Mouse (Mus musculus) hindbrain, embryonic 11.5 days (tissue): Measurements from ENCODE around the gene D030056L22Rik. TPM values are rescaled to one million over a fixed set of nuclear protein-coding genes. Genes with fewer than 3 reads are reported as not detected.
"Not testable (repeated sequence)": the region's sequence is repeated elsewhere in the genome, so short reads cannot be mapped to it uniquely, and the experiment has no call there.

ENCODE experiments used
- ATAC-seq: fragments of 200-750 bp; cut with Nextera tagmentation; 2 replicates; pipeline ENCODE4 v1.8.0; 2017; ENCODE audit warnings: mild to moderate bottlenecking, moderate TSS enrichment, moderate library complexity; ENCODE audit not compliant: low FRiP score
- DNase-seq: peaks from one replicate; pipeline ENCODE4 v3.0.0-alpha.2; 2015; ENCODE audit warnings: low spot score
- H3K27ac ChIP-seq: fragments of 300-500 bp; sonication (generic); 2 replicates; pipeline ENCODE4 v1.5.1; 2014; ENCODE audit warnings: mild to moderate bottlenecking, low read depth, low read length
- H3K27me3 ChIP-seq: fragments of 300-500 bp; sonication (generic); 2 replicates; pipeline ENCODE4 v1.6.1; 2014; ENCODE audit warnings: mild to moderate bottlenecking, low read length, moderate library complexity, mixed read lengths; ENCODE audit not compliant: control insufficient read depth, insufficient read depth
- H3K36me3 ChIP-seq: fragments of 300-500 bp; sonication (generic); 2 replicates; pipeline ENCODE4 v1.6.1; 2014; ENCODE audit warnings: mild to moderate bottlenecking, low read length, moderate library complexity, mixed read lengths; ENCODE audit not compliant: control insufficient read depth, insufficient read depth
- H3K4me1 ChIP-seq: fragments of 300-500 bp; sonication (generic); replicated peaks from 2 replicates; pipeline ENCODE4 v1.6.1; 2014; ENCODE audit warnings: low read length, mixed read lengths; ENCODE audit not compliant: control insufficient read depth, insufficient read depth
- H3K4me2 ChIP-seq: fragments of 300-500 bp; sonication (generic); replicated peaks from 2 replicates; pipeline ENCODE4 v1.6.1; 2014; ENCODE audit warnings: mild to moderate bottlenecking, low read depth, low read length
- H3K4me3 ChIP-seq: fragments of 300-500 bp; sonication (generic); 2 replicates; pipeline ENCODE4 v1.5.1; 2014; ENCODE audit warnings: low read depth, low read length
- H3K9ac ChIP-seq: fragments of 300-500 bp; sonication (generic); 2 replicates; pipeline ENCODE4 v1.6.1; 2014; ENCODE audit warnings: low read depth, low read length
- H3K9me3 ChIP-seq: fragments of 300-500 bp; sonication (generic); 2 replicates; pipeline ENCODE4 v1.6.1; 2016; ENCODE audit warnings: low read length; ENCODE audit not compliant: control insufficient read depth
- WGBS: fragments of 180-500 bp; shearing (Covaris S2); extraction: QIAGEN DNeasy Blood & Tissue Kit; methylation state at CpG from one replicate; pipeline ENCODE4 v1.1.7; 2014; 5-methylcytosine and 5-hydroxymethylcytosine counted together
- polyA plus RNA-seq: library from polyadenylated mRNA; unstranded; fragments of >200 nt; fragmentation: Nextera tagmentation; extraction: Ambion mirVana; gene quantifications from 2 replicates; pipeline ENCODE4 v1.2.1, GENCODE M21; 2014

D030056L22Rik gene
- polyA plus RNA-seq, 1 experiment from 2014 or later, result 78.6 TPM

DNA sequence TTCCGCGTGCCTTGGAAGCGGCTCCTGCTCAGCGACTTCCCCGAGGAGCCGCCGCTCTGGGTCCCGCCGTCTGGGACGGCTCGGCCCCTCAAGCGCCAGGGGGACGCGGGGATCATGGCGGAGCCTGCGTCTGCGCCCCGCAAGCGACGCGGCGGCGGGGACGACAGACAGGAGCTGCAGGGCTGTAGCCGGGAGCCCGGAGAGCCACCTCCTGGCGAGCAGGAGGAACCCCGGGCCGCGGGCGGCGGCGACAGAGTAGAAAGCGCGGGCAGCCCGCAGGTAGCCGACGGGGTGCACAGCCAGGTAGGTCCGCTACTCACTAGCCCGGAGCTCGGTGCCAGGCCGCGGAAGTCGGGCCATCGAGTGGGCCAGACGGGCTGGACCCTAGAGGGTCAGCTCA, 364 bp downstream of the D030056L22Rik start:
- Histone ChIP-seq H3K4me2 (peak overlapping the region; percentile 49), H3K4me3 (peak overlapping the region; percentile 68), H3K9ac (peak overlapping the region; percentile 71)
- not testable (repeated sequence) for H3K9me3 ChIP-seq, H3K36me3 ChIP-seq, H3K27ac ChIP-seq, H3K4me1 ChIP-seq, H3K27me3 ChIP-seq
- ATAC-seq, result peak; percentile 80
- DNase-seq, result peak; percentile 60
- WGBS, result under 1% methylated on average over 37 of the region's 46 CpGs

DNA sequence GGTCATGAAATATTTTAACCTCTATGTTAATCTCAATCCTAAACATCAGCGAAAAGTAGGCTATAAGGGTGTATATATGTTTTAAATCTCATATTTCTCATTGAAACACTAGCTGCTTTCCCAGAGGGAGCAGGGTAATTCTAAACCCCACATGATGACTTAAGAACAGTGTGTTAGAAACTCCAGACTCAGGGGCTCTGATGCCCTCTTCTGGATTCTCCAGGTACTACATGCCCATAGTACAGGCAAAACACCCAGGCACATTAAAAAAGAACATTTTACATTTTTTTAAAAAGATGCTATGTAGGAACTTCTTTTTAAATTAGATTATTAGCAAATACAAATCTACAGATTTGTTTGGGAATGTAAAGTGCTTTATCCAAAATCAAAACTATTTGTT, 3.4 kb downstream of the D030056L22Rik start:
- no peak overlapping the region for H3K27ac ChIP-seq
- no peaks in the 10 kb centered on the region for H3K9me3 ChIP-seq
- no peak overlapping the region for H3K4me2 ChIP-seq
- no peaks in the 10 kb centered on the region for H3K36me3 ChIP-seq
- H3K27me3 ChIP-seq, result no peaks in the 10 kb centered on the region
- DNase-seq (peak; percentile 82), ATAC-seq (no peak)
- no peak overlapping the region for H3K4me3 ChIP-seq
- H3K9ac ChIP-seq, result no peak overlapping the region
- H3K4me1 ChIP-seq, result no peaks in the 10 kb centered on the region; the same call in 1 of the 2 replicates
- 56% methylated on average over 1 of the region's 1 CpGs for WGBS

DNA sequence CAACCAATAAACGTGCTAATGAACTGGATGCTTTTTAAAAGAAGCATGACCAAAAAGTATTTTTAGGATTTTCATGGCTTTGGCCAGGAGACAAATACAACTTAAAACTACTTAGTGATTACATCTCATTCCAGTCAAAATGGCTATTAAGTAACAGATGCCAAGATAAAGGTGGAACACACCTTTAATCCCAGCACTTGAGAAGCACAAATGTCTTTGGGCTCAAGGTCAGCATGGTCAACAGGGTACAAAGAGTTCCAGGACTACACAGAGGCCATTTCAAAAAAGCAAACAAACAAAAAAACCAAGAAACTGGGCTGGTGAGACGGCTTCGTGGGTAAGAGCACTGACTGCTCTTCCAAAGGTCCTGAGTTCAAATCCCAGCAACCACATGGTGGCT, 7.3 kb downstream of the D030056L22Rik start:
- Histone ChIP-seq H3K27me3 (no peaks in the 10 kb centered on the region), H3K4me1 (no peaks in the 10 kb centered on the region), H3K27ac (no peak overlapping the region), H3K4me2 (no peak overlapping the region), H3K9me3 (no peaks in the 10 kb centered on the region), H3K9ac (no peak overlapping the region), H3K36me3 (no peaks in the 10 kb centered on the region), H3K4me3 (no peak overlapping the region)
- DNase-seq, result no peak
- no peak for ATAC-seq
- 88% methylated on average over 3 of the region's 3 CpGs for WGBS

DNA sequence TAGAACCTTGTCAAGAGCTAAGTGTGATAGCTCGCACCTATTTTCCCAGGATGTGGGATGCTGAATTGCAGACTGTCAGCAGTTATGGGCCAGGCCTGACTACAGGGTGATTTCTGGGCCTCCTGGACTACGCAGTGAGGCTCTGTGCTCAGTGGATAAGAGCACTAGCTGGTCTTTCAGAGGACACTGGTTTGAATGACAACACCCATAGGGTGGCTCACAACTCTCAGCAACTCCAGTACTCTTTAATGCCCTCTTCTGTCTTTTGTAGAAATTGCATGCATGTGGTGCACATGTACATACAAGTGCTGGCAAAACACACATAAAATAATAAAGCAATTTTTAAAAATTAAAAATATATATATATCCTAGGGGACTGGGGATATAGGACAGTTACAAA, 12.2 kb downstream of the D030056L22Rik start:
- no peak overlapping the region for H3K9ac ChIP-seq
- DNase-seq, result no peak
- no peaks in the 10 kb centered on the region for H3K27me3 ChIP-seq
- H3K36me3 ChIP-seq, result no peaks in the 10 kb centered on the region
- 83% methylated on average over 2 of the region's 2 CpGs for WGBS
- H3K27ac ChIP-seq, result no peak overlapping the region
- H3K9me3 ChIP-seq, result no peaks in the 10 kb centered on the region
- H3K4me2 ChIP-seq, result no peak overlapping the region
- H3K4me1 ChIP-seq, result no peaks in the 10 kb centered on the region
- no peak overlapping the region for H3K4me3 ChIP-seq
- no peak for ATAC-seq

DNA sequence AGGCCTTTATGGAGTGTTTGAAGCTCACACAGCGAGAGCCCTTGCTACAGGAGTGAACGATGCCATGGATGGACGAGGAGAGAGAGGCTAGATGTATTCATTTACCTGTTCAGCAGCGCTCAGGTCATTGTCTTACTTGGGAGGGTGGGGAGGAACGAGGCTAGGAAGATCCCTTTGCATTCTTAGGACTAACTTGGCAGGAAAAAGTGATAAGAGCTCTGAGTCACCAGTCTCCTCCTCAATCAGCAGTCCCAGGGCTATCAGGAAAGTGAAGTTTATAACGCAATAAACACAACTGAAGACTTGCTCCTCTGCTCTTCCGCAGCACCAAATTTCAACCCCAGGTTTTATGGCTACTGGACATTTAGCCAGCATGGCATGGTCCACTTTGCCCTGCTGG, 17.3 kb downstream of the D030056L22Rik start:
- Histone ChIP-seq H3K27me3 (no peaks in the 10 kb centered on the region), H3K36me3 (no peaks in the 10 kb centered on the region), H3K4me1 (no peaks in the 10 kb centered on the region), H3K27ac (no peak overlapping the region), H3K4me3 (no peak overlapping the region), H3K9ac (no peak overlapping the region), H3K9me3 (no peaks in the 10 kb centered on the region), H3K4me2 (no peak overlapping the region)
- whole genome bisulfite sequencing, result 88% methylated on average over 7 of the region's 7 CpGs
- ATAC-seq (no peak), DNase-seq (no peak)

DNA sequence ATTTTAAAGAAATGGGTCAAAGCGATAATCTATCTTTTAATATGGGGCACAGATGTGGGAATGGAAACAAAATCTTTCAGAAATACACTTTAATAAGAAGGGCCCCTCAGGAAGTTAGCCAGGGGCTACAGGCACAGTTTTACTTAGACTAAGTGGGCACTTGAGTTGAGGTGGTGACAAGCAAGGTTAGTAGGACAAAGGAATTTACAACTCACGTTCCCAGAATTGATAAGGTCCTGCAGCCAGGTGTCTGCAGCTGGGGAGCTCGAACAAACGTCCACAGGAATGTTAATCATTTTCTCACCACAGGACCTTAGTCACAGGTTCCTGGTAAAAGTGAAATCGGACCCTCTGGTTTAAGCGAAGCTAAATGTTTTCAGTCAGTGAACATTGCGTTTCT, 18.1 kb downstream of the D030056L22Rik start:
- Histone ChIP-seq H3K36me3 (no peaks in the 10 kb centered on the region), H3K27ac (no peak overlapping the region), H3K4me3 (no peak overlapping the region), H3K4me1 (no peaks in the 10 kb centered on the region), H3K9me3 (no peaks in the 10 kb centered on the region), H3K4me2 (no peak overlapping the region), H3K9ac (no peak overlapping the region), H3K27me3 (no peaks in the 10 kb centered on the region)
- WGBS, result 56% methylated on average over 7 of the region's 7 CpGs
- DNase-seq (no peak), ATAC-seq (no peak)

DNA sequence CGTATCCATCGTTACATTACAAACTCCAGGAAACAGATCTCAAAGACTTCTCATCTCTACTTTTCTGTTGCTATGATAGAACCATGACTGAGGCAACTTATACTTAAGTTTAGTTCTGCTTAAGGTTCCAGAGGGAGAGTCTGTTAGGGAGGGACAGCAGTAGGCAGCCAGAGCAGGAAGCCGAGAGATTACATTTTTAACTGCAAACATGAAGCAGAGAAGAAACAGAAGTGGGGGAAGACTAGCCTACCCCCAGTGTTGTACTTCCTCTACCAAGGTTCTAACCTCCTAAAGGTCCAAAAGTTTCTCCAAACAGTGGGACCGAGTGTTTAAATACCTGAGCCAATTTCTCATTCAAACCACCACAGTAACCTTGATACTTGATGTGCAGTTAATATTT, 22.9 kb downstream of the D030056L22Rik start:
- Histone ChIP-seq H3K9ac (no peak overlapping the region), H3K4me2 (no peak overlapping the region), H3K36me3 (no peaks in the 10 kb centered on the region), H3K4me1 (no peaks in the 10 kb centered on the region), H3K4me3 (no peak overlapping the region), H3K27me3 (no peaks in the 10 kb centered on the region), H3K9me3 (no peaks in the 10 kb centered on the region), H3K27ac (no peak overlapping the region)
- DNase-seq (no peak), ATAC-seq (no peak)
- 97% methylated on average over 4 of the region's 4 CpGs for WGBS

DNA sequence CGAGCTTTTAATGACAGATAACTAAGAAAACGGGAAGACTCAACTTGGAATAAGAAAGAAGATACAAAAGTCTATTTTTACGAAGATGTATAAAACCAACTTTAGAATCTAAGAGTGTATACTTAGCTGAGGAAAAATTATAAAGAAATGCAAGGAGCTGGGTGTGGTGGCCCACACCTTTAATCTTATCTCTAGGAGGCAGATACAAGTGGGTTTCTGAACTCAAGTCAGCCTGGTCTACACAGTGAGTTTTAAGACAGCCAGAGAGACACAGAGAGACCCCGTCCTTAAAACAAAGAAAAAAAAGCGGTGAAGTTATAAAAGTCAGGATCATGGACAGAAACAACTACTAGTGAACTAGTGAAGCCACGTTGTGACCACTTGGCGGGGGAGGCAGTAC, 26.2 kb downstream of the D030056L22Rik start:
- WGBS, result 86% methylated on average over 7 of the region's 7 CpGs
- DNase-seq (no peak), ATAC-seq (no peak)

DNA sequence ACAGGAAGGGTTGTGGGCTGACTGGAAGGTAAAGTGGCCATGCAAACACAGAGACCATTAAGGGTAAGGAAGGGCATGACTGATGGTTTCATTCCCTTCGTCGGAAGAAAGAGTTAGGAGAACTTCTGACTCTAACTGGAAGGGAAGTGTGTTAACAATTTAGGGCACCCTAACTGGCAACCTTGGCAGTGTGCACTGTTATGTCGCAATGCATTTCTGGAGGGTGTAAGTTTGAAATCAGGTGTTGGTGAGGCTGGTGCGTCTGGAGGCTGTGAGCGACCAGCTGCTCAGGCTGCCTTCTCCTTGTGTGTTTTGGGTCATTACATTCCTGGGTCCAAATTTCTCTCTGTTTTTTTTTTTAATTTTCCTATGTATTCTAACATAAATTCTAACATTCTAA, 31.0 kb downstream of the D030056L22Rik start:
- H3K27ac ChIP-seq, result no peak overlapping the region
- H3K4me1 ChIP-seq, result no peaks in the 10 kb centered on the region
- H3K36me3 ChIP-seq, result no peaks in the 10 kb centered on the region
- 88% methylated on average over 5 of the region's 5 CpGs for WGBS
- no peak for ATAC-seq
- DNase-seq, result no peak
- H3K9ac ChIP-seq, result no peak overlapping the region
- H3K9me3 ChIP-seq, result no peaks in the 10 kb centered on the region
- H3K27me3 ChIP-seq, result no peaks in the 10 kb centered on the region
- no peak overlapping the region for H3K4me3 ChIP-seq
- H3K4me2 ChIP-seq, result no peak overlapping the region

More for the DNA sequence above, 26.2 kb downstream of the D030056L22Rik start:
- H3K9ac ChIP-seq, result no peak overlapping the region
- H3K36me3 ChIP-seq, result no peaks in the 10 kb centered on the region
- H3K9me3 ChIP-seq, result no peaks in the 10 kb centered on the region
- no peak overlapping the region for H3K27ac ChIP-seq
- H3K27me3 ChIP-seq, result no peaks in the 10 kb centered on the region
- no peak overlapping the region for H3K4me3 ChIP-seq
- H3K4me1 ChIP-seq, result no peaks in the 10 kb centered on the region
- H3K4me2 ChIP-seq, result no peak overlapping the region
